Mouse (Mus musculus) left cerebral cortex, postnatal 25 days (tissue): ENCODE measurements at regions not wholly inside any gene's neighbourhood (a gene's known extent, or its start where the extent isn't known, plus 50 kb on each side); places are given as distances from the start of the nearest gene placed in this dataset.
A peak's percentile ranks its signal among the peaks of the same experiment; 100 is the strongest.

Source experiments
- DNase-seq, 2 experiments: peaks; one replicate each; pipeline ENCODE4 v3.0.0; 2022; ENCODE audit warnings: low spot score in 2 of 2, mixed read lengths in 1 of 2
- intact Hi-C: fragments of 180-260 bp; cut with DNase I; formaldehyde crosslinking; loops from one replicate; pipeline ENCODE4 v1.15.1; 2025

DNA sequence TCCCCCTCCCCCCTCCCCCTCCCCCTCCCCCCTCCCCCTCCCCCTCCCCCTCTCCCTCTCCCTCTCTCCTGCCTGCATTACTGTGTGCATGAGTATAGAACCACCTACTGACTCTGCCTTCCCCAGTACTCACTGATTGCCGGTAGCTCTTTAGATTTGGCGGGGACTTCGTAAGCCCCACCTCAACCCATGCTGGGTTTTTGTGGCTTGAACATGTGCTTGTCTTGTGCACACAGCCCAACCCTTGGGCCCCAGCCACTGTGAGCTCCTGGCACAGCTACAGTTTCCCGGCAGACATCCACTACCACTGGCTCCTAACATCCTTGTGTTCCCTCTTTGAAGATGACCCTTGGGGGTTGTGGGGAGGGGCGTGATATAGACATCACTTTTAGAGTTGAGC, 87.4 kb upstream of the Cdh4 start:
- intact Hi-C loops: no loop called here

DNA sequence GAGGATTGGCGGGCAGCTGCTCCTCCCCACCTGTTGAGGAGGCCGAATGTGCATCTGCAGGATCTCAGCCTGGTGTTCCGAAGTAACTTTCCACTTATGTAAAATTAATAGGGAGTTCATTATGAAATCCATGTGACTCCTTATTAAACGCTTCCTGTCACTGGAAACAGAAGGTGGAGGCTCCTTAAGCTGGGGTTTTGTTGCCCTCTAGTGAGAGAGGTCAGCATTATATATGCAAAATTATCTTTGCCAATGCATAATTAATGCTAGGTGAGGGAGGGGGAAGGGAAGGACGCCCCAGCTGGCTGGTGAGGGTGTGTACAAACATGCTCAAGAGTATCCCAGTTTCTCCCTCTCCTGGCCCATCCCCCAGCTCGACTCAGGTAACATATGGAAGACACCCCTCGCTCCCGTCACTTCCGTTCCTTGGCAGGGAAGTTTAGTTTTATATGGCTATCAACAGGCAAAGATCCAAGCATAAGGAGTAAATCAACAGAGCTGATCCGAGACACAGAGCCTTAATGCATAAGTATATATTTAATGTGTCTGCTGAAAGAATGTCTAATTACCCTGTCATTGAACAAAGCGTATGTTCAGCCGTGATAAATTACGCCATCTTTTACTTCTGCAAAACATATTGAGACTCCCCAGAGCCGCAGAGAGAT, 71.2 kb upstream of the Cdh4 start:
- intact Hi-C loops: no loop called here
- DNase-seq: peak in 1 of 2 experiments; percentile 4

More for the DNA sequence above, 87.4 kb upstream of the Cdh4 start:
- DNase-seq: no peak

DNA sequence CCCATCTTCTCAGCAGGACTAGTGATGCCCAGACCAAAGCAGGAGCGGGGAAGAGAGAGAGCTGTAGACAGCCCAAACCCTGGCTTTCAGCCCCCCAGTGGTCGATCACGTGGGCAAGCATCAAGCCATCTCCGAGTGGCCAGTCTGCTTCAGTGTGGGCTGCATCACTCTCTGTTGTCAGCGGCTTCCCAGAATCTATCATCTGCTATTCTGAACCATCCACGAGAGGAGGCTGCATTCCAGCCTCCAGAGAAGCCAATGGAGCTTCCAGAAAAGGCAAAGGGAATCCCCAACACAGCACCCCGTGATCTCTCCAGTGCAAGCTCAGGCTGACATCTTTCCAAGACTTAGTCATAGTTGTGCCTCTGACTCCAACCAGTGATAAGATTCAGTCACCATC, 70.7 kb upstream of the Cdh4 start:
- intact Hi-C loops: no loop called here
- peak; percentile 36 to 63 for DNase-seq

DNA sequence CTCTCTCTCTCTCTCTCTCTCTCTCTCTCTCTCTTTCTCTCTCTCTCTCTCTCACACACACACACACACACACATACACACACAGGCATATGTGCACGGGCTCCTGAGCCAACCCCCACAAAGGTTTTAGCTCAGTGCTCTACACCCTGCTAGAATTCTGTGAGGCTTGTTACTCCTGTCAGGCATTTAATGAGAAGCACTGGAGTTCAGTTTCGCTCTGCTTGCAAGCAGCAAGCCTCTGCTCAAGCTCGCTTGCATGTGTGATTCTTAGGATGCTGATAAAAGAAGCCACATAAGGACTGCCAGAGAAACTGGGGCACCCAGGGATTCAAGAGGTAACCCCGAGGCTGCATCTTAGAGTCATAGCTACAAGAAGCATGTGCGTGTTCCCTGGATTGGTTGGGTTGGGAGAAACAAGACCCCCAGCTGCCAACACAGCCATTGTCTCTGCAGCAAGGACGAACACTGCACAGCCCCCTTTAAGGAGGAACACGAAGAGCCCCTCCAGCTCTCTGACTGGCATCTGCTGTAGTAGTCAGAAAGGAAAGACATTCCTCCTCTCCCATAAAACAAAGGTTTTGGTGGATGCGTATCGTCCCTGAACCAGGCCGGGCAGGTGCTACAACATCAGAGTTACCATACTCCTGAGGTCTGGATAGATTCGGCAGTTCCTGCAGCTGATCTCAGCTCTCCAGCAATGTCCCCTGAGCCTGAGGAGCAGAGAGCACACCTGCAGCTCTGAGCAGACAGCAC, 62.4 kb upstream of the Cdh4 start:
- DNase-seq: peak in 1 of 2 experiments; percentile 20
- intact Hi-C loops: no loop called here

DNA sequence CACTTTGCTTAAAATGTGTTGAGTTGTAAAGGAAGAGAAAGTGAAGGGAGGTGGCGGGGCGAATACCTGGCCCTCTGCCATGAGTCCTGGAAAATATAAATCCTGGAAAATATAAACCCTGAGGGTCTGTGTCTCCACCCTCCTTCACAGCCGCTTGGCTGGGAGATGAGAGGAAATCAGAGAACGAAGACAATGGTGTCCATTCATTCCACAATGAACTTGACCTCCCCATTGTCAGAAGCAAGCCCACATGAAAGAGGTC, 61.9 kb upstream of the Cdh4 start:
- DNase-seq: no peak
- intact Hi-C loops: no loop called here

DNA sequence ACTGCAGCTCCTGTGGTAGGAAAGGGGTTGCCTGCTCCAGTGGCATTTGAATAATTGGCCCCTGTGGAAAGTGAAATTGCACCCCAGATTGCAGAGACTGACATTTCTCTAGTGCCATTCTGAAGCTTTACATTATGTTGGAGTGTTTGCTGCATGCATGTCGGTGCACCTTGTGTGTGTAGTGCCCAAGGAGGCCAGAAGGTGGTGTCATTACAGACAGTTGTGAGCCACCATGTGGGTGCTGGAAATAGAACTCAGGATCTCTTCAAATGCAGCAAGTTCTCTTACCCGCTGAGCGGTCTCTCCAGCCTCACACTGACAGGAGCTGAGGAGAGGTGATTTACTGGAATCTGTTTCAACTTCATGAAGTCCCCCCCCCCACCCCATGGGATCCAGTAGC, 60.3 kb upstream of the Cdh4 start:
- intact Hi-C loops: no loop called here
- DNase-seq: no peak

DNA sequence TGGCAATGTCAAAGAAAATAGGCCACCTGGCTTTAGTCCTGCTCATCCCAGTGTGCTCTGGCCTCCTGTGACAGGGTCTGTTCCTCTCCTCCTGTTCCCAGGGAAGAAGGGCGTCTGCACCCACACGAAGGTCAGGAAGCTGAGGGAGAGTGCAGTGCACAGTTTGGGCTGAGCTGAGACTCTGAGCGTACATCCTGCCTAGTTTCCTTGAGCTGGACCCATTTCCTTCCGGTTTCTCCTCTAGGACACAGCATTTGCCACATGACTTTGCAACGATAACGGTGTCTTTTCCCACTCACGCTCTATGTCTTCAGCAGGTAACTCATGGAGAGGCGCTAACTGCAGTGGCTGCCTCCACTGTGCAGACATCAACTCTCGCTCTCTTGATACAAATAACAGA, 59.6 kb upstream of the Cdh4 start:
- intact Hi-C loops: no loop called here
- DNase-seq: no peak

DNA sequence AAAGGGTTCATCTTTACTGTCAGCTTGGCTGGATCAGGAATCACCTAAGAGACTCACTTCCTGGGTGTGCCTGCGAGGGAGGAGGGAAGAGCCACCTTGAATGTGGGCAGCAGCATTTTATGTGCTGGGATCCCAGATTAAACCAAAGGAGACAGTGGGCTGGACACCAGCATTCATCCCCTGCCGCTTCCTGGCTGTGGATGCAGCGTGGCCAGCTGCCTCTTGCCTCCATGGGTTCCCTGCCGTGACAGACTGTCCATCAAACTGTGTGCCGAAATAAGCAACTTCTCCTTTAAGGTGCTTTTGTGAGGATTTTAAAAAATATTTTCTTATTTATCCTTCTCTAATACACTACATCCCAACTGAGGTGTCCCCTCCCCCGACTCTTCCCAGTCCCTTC, 55.4 kb upstream of the Cdh4 start:
- DNase-seq: no peak
- intact Hi-C loops: no loop called here

DNA sequence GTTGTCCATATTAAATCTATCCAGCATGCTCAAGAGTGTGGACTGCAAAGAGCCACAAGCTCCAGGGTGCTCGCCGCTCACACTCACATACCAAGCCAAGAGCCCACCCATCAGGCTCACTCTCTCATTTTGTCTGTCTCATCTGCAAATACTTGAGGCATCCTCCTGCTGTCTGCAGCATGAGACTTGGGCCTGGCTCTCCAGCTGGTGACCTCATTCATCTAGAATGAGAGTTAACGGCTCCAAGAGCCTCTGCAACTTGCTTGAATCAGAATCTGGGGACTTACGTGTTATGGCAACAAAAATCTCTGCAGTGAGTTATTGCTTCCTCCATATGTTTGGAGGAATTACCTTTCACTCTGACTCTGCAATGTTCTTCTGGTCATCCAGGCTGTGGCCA, 51.7 kb upstream of the Cdh4 start:
- intact Hi-C loops: loop anchor here (2.0 kb wide), 1 partner anchor 152 kb away; no protein-coding TSS in a partner anchor
- peak in 1 of 2 experiments; percentile 63 for DNase-seq

DNA sequence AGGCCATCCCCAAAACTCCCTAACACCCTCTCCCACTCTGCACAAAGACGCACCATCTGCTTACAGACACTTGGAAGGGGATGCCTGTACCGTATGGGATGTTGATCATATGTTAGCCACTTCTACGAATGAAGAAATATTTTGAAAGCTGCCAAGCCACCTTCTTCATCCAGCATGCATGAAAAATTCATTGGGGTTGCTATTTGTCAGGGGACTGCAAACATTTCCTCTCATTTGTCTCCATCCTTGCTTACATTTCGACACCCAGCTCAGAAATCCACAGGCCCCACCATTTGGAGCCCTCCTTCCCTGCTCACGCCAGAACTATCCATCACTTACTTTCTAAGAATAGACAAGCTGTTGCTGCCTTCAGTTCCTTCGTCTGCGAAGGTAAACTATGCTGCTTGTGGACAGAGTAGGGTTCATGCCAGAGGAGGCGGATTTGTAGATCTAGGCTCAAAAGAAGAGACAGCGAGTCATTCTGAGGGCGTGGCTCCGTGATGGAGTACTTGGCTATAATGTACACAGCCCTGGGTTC, 51.2 kb upstream of the Cdh4 start:
- DNase-seq: peak in 1 of 2 experiments; percentile 55
- intact Hi-C loops: loop anchor here (2.0 kb wide), 1 partner anchor 152 kb away; no protein-coding TSS in a partner anchor
